Mouse (Mus musculus): Measurements from ENCODE around the gene Npepl1.

The Npepl1 gene

DNA sequence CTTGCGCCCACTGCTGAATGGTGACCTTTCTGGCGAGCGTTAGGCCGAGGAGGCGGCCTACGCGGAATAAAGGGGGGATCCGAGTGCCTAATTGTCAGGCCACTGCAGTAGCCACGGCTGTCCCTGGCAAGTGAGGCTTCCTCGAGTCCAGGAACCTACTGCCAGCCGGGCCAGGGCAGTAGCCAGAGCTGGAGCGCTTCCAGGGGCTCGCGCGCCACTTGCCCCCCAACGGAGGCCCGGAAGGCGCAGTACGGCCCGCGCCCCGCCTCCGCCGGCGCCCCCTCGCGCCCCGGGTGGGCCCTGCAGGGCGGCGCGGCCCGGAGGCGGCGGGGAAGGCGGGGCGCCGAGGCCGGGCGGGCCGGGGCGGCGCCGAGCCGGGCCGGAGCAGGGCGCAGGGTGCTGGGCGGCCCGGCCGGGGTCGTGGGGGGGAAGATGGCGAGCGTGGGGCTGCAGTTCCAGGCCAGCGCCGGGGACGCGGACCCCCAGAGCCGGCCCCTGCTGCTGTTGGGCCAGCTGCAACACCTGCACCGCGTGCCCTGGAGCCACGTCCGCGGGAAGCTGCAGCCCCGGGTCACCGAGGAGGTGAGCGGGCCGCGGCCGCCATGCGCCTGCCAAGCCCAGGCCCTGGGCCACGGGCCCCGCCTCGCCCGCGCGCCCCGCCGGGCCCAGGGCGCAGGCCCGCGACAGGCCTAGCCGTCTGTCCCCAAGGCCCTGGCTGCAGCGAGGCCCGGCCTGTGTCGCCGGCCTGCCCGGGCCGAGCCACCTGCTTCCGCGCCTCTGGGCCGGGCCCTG, at the start of gene Npepl1:
Npepl1 (plus strand) TSS at position 359 of the 792 bp plus-strand sequence.
- in situ Hi-C loops (cut with MboI, MseI): no loop called here

DNA sequence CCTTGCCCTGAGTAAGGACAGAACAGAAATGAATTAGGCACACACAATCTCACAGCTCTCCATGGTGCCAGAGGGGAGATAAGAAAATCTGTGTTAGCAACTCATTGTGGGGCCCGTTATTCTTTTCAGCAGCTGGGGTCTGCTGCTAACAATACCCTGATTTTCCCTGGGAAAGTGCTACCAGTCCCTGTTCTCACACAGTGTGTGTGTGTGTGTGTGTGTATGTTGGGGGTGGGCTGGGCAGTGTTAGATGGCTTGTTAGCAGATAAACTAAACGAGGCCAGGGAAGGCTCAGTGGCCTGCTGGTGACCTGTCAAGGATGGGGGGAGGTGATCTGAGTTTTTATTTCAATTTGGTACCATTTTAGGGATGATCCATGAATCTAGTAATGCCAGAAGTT, 48.9 kb upstream of the Npepl1 start:
- in situ Hi-C loops (cut with MboI, MseI): no loop called here

DNA sequence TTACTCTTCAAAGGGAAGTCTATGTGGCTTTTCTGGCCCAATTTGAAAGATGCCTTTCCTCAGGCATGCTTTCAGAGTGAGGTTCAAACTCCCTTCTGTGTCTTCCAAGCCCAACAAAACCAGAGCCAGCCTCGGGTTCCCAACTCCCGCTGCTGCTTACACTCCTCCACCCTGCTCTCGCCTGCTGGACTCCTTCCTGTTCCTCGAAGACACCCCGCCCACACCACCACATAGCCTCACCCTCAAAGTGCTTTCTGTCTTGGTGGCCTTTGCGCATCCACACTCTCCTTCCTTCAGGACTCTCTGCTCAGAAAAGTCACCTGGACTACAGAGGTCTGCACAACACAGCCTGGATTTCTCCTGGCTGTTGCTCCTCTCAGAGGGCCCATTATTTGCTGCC, 47.1 kb upstream of the Npepl1 start:
- in situ Hi-C loops (cut with MboI, MseI): no loop called here

DNA sequence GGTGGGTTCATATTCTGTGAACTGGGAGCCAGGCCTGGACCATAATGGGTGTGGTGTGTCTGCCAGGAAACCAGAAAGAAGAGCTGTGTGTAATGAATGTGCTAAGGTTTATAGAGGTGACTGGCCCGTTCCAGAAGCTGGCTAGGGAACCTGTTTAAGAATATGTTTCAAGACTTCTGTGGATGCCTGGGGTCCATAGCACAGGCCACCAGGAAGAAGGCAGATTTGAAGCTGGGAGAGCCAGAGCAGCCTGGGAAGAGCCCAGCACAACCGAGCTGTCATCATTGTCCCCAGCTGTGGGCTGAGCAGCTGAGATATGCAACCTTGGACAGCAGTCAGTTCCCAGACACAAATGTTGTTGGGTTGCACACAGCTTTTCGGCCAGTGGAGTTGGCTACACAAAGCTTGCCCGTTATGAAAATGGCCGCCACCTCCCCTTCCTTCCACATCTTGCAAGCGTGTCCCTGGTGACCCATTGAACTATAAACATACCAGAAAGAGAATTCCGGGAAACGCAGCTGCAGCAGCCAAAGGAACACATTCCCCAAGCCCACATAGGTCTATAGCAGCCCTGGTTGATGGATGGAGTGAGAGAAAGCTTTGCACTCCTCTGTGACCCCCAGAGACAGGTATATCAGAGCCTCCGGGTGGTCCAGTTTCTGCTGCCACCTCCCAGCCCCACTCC, 46.5 kb upstream of the Npepl1 start:
- in situ Hi-C loops (cut with MboI, MseI): no loop called here

DNA sequence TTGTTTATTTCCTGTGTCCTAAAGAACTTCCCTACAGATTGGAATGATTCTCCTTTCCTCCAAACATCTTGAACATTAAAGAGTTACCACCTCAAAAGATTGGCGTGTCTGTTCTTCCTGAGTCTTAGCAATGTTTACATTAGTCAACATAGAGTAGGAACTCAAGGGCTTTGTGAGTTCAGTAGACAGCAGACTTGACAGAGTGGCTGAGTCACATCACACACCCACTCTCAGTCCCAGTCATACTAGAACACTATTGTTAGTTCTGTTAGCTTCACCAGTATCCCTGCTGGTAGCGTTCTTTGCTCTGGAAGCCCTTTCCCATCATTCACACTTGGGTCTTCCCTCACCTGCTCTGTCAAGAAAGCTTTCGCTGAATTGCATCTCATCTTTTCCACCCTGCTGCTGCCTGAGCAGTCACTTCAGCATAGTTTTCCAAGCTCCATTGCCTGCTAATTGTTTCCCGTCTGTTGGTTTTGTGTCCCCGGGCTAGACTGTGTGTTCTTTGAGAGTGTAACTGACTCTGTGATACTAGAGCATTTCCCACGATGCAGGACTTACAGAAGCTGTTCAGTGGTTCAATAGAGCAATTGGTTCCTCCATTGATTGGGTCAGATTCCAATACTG, 42.2 kb upstream of the Npepl1 start:
- in situ Hi-C loops (cut with MboI, MseI): no loop called here

DNA sequence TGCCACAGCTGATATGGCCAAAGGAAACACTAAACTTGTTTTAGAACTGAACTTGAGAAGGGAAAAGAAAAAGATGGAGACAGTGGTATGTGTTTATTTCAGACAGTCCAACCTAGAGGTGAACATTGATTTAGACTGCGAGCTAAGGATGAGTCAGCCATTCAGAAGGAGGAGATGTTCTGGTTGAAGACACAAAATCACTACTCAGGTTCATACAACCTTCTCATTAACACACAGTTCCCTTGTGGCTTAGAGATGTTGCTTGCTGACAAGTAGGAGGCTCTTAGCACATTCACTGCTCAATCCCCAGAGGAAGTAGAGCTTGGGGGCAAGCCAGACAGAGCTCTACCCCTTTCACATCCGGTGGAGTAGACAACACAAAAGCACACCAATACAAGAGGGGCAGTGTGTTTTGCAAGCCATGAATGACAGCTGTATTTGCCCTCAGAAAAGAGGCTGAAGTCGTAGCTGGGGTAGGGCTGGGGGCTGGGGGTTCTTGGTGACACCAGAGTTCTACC, 40.6 kb upstream of the Npepl1 start:
- in situ Hi-C loops (cut with MboI, MseI): no loop called here

DNA sequence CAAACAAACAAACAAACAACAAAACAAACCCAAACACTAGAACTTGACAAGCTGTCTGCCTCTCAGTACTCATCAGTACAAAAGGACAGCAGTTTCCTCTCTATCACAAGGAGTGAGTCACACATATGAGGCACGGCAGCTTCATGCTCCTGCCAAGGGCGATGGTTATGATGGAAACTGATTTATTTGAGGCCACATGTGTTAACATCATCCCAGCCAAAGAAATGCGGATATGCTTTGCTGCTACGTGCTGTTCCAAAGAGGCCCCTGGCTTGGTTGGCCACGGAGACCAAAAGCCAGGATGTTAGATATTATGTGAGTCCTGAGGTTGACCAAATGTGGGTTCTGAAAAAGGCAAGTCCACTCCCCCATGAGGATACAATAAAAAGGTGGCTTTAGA, 38.7 kb upstream of the Npepl1 start:
- in situ Hi-C loops (cut with MboI, MseI): no loop called here

DNA sequence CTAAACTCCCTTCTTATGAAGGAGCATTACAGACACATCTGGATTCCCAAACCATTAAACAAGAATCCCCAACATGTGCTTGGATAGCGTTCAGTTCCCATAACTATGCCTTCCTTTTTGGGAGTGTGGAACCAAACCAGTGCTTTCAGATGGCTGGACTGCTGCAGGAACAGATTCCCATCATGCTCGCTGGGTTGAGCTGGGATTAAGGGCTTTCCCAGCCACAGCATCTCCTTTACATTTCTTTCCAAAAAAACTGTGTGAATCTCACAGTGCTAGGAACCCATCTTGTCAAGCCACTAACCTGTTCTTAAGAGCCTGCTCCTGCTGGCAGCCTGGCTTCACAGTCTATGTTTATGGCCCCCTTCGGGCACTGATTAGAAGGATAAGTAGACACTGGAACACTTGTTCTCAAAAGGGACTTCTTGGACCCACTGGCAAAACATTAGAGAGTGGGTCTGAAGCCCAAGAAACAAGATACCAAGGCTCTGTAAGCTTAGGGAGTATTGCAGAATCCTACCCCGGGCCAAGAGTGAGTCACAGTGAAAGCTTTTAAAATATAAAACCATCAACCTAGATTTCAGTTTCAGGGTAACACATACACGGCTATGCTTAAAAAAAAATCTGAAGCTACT, 36.9 kb upstream of the Npepl1 start:
- in situ Hi-C loops (cut with MboI, MseI): no loop called here

DNA sequence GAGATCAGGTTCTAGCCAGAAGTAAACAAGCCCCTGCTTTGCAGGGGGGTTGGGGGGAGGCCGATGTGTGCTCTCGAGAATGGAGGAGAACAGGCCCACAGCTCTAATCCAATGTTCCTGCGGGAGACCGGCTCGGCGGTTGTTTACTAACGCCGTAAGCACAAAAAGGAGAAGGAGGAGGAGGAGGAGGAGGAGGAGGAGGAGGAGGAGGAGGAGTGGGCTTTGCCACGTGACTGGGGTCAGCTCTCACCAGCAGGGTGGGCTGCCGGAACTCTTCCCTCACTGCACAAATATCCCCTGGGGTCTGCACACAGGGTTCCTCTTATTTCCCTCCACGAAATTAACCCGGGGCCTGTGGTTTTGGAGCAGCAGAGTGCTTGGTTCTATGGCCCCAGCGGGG, 35.5 kb upstream of the Npepl1 start:
- in situ Hi-C loops (cut with MboI, MseI): no loop called here

DNA sequence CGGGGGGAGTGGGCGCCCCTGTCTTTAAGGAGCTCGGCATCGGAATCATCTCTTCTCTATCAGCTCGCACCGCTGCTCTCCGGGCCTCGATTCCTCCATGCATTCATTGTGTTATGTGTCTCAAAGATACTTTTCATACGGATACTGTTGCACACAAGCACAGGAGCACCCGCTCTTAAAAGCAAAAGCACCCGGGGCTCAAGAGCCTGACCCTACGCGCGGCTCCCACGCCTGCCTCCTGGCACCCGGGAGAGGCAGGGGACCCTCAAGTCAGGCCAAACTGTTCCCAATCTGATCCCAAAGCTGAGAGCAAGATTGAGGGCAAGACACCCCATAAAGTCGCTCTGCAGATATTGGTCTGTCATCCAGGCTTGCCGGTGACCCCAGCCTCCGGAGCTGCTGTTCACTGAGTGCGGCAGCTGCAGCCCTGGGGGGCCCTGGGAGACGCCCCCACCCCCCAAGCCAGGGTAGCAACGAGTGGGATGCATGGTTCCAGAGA, 35.0 kb upstream of the Npepl1 start:
- in situ Hi-C loops (cut with MboI, MseI): no loop called here

DNA sequence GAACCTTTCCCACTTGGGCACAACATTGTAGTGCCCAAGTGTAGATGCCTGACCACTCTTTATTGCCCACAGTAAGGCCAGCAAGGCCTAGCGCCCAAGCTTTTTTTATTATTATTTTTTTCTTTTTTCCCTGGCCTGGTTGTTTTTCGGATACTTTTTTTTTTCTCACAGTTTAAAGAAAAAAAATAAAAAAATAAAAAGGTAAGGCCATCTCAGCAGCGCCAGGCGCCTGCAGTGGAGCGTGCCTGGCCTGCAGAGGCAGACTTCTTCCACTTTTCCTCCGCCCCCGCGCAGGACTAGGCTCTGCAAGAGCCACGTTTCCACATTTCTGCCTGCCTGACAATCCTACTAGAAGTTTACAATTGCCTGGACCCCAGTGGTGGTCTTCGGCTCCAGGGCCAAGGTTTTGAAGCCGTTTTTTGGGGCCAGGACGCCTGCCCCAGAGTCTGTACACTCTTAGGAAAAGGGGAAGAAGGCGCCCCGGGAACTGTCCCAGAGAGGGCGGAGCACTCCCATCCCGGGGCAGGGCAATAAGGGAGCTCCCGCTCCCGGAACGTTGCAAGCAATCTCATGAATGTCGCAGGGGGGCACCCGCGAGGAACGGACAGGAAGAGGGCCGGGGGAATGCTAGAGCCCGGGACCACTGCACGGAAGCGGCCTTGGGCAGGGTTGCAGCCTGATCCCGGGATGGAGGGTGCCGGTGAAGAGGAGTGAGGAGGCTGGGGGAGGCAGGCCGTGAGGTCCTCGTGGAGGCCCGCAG, 34.3 kb upstream of the Npepl1 start, which contains the start of gene Stx16:
Stx16 (plus strand) TSS at position 636 of the 760 bp plus-strand sequence.
- in situ Hi-C loops (cut with MboI, MseI): no loop called here

DNA sequence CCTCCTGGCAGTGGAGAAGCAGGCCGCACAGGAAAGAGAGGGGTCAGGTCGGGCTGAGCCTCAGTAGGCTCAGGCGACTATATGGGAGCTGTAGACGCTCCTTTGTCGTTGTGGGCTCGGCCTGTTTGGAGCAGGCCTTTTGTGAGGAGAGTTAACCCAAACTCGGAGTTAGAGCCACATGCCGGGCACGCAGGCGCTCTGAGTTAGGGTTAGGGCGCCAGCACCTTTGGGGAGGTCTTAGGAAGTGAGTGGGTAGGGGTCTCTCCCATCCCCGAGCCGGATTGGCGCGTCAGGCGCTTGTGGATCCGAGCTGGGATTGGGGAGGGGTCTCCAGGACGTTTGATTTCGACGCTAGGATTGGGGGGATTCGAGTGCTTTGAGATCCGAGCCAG, 33.7 kb upstream of the Npepl1 start:
- in situ Hi-C loops (cut with MboI, MseI): no loop called here

DNA sequence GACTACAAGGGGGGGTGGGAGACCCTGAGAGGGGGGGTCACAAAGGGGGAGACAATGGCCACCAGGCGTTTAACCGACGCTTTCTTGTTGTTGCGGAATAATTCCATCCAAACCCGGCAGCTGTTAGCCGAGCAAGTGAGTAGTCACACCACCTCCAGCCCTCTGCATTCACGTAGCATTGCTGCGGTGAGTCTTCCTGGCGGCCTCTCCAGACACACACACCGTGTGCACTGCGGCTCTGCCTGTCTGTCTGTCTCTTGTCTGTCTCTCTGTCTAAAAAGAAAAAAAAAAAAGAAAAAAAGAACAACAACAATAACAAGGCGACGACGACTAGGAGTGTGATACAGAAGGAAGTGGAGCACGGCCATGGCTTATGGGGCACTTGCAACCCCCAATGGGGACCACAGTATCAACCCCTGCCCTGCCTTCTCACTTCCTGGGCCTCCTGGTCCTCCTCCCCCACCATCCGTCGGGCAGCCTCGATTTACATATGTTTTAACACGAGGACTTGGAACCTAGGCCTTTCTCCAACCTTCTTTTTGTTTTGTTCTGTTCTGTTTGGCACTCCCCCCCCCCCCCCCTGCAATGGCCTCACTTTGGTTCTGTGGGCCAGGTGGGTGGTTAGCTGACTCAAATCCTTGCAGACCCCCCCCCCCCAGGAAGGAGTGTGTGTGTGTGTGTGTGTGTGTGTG, 33.0 kb upstream of the Npepl1 start:
- in situ Hi-C loops (cut with MboI, MseI): no loop called here

DNA sequence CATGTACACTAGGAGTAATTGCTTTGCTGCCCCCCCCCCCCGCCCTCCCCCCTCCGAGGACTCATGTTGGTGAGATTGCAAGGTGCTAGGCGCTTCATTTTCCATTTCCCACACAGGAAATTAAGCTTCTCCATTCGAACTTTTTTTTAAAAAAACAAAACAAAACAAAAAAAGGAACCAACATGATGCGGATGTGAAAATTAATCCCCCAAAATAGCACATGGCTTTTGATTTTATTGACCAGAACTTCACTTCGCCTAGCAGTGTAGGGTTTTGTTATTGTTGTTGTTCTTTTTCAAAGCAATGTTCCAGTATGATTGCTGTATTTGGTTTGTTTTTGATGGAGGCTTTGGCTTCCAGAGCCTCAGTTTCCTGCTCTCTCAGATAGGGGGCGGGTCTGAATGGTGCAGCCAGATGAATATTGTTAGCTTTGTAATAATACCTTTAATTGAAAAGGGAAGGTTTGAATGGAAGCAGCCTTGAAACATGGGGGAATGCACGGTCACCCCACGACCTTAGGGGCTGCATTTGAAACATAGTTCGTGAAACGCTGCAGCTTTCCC, 32.3 kb upstream of the Npepl1 start:
- in situ Hi-C loops (cut with MboI, MseI): no loop called here

DNA sequence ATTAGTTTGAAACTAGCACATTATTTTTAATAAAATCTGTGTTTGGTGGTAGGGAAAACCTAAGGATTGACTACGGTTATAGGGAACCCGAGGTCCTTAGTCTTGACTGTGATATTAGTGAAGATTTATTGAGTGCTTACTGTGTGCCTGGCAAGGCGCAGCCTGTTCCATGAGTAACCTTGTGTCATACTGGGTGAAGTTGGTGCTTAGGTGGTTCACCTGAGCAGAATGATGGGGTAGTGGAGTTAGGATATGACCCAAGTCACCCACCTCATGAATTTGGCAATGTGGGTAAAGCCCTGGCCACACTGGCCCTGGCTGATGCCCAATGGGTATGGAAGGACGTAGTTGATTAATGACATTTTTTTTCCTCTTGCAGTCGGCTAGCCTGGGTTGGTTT, 28.3 kb upstream of the Npepl1 start:
- in situ Hi-C loops (cut with MboI, MseI): loop anchor here (10.0 kb wide), 1 partner anchor 507 kb away; the partner anchor contains the start of gene Ankrd60

DNA sequence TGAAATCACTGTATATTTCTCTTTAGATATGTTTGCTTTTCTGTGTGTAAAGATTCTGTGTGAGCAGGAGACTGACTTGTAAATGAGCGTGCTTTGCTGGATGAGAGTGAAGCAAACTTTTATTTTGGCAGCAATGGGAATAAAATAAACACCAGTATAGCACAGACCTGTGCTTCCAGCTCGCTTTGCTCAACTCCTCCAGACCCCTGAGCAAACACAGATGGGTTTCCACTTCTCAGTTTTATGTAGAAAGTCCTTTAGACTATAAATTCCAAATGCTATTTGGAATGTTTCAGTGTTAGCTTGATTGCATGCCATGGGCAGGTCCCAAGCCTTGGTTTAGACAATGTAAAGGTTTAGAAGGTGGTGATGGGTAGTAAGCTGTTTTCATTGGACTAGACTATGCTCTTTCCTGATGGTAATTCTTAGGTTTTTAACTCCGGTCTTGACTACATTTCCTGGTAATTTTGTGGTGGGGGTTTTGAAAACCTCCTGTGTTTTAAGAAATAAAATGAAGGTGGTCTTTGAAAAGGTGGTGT, 27.7 kb upstream of the Npepl1 start:
- in situ Hi-C loops (cut with MboI, MseI): loop anchor here (10.0 kb wide), 1 partner anchor 508 kb away; the partner anchor contains the start of gene Ankrd60

DNA sequence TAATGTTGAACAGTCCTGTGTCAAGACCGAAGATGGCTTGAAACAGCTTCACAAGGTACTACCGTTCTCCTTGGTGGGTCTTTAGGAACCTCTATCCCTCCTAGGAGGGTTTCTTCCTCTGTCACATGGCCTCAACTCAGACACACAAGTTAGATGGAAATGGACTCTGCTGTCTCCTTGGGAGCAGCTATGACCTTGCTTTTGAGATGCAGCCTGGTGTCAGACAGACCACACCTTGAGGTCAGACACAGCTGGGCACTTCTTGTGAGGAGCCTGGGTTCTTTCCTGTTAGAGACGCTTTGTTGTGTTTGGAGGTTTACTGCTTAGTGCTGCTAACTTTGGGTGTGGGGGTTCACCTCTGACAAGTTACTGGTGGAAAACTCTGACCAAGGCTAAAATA, 15.1 kb upstream of the Npepl1 start:
- in situ Hi-C loops (cut with MboI, MseI): no loop called here

DNA sequence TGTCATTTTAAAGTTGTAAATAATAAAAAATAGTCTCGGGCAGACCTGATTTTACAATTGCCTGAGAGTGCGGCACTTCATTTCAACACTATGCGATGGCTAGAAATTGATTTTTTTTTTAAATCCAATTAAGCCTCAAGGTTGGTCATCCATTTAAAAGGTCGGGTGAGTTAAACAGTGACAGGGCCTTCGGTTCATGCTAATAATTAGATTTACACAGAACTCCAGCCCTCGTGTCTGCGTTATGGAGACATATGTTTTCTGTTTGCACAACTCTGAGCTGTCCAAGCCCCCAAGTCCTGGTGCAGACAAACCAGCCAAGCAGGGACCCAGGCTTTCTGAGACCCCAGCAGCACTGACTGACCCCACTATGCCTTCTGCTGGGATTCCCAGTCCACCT, 7.8 kb upstream of the Npepl1 start:
- in situ Hi-C loops (cut with MboI, MseI): no loop called here

DNA sequence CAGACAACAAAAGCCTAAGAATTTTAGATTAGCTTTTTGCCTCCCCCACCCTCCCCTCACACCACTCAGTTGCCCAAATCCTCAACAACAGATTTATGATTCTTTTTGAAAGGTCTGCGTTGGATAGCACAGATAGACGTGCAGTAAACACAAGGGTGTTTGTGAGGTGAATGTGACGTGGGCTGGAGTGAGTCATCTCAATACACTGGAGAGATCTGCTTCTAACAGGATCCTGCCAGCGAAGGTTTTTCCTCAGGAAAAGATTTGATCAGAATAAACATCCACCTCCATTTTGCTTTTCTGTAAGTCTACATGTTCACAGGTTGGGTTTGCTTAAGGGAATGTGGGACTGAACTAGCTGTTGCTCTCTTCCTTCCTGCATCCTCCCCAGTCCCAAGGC, 6.6 kb upstream of the Npepl1 start:
- in situ Hi-C loops (cut with MboI, MseI): no loop called here

DNA sequence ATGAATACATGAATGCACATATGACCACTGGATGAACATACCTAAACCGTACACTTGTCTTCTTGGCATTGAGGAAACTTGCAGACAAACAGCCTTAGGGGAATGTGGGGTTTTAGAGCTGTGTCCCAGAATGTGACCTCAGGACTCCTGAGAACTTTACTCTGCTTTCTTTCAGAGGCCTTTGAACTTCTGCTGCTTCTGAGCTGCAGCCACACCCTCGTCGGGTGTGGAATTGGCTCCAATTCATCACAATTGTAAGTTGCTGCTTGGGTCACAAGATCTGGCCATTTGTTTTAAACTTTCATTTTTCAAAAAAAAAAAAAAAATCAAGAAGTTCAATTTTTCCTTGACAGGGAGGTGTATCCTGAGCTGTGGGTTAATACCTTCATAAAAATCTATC, 2.8 kb upstream of the Npepl1 start:
- in situ Hi-C loops (cut with MboI, MseI): no loop called here
